Mouse (Mus musculus) urinary bladder, adult 2 months (tissue): ENCODE data around the gene Bcl2l15. TPM values are rescaled to one million over a fixed set of nuclear protein-coding genes. Genes with fewer than 3 reads are reported as not detected.
"Not testable (repeated sequence)": the region's sequence is repeated elsewhere in the genome, so short reads cannot be mapped to it uniquely, and the experiment has no call there.

Source experiments
- DNase-seq: peaks from one replicate; pipeline ENCODE4 v3.0.0; 2022; ENCODE audit warnings: low spot score
- polyA plus RNA-seq: library from polyadenylated mRNA; depleted of rRNA; stranded (reverse); fragments of >200 nt; gene quantifications from 2 replicates; pipeline ENCODE4 v1.2.3, GENCODE M21; 2012; rRNA removed

Gene Bcl2l15
- 0.18 and 0.19 TPM in 2 replicates for polyA plus RNA-seq

GRCm38 (mm10) chr3:103832426-103832825 lies at the start of gene Bcl2l15:
Bcl2l15 (plus strand) TSS chr3:103832601.
- DNase-seq, result no peak

- DNase-seq, result no peak
Measured at GRCm38 (mm10) chr3:103782844-103783609, 49.4 kb upstream of the Bcl2l15 start.

- no peak for DNase-seq
Measured at GRCm38 (mm10) chr3:103787225-103787624, 45.2 kb upstream of the Bcl2l15 start.

GRCm38 (mm10) chr3:103789096-103789495 lies 43.3 kb upstream of the Bcl2l15 start:
- no peak for DNase-seq

- DNase-seq, result no peak
Measured at GRCm38 (mm10) chr3:103789891-103790345, 42.5 kb upstream of the Bcl2l15 start.

GRCm38 (mm10) chr3:103790346-103791145 lies 41.9 kb upstream of the Bcl2l15 start:
- DNase-seq, result peak; percentile 59

GRCm38 (mm10) chr3:103791230-103792110 lies 40.9 kb upstream of the Bcl2l15 start, which contains the start of gene Hipk1:
Hipk1 (minus strand) TSS chr3:103791563.
- peak; percentile 90 for DNase-seq

- not testable (repeated sequence) for DNase-seq
Measured at GRCm38 (mm10) chr3:103792111-103792406, 40.3 kb upstream of the Bcl2l15 start.

GRCm38 (mm10) chr3:103792566-103792965 lies 39.8 kb upstream of the Bcl2l15 start:
- DNase-seq, result no peak

GRCm38 (mm10) chr3:103796389-103796788 lies 36.0 kb upstream of the Bcl2l15 start:
- DNase-seq, result no peak

GRCm38 (mm10) chr3:103799507-103799906 lies 32.9 kb upstream of the Bcl2l15 start:
- DNase-seq, result no peak

- DNase-seq, result peak; percentile 44
Measured at GRCm38 (mm10) chr3:103801631-103802531, 30.5 kb upstream of the Bcl2l15 start.

GRCm38 (mm10) chr3:103802861-103803260 lies 29.5 kb upstream of the Bcl2l15 start:
- no peak for DNase-seq

GRCm38 (mm10) chr3:103805671-103806070 lies 26.7 kb upstream of the Bcl2l15 start:
- DNase-seq, result no peak

GRCm38 (mm10) chr3:103808891-103809798 lies 23.3 kb upstream of the Bcl2l15 start, which contains the start of the genes Dclre1b, Ap4b1 and Gm43064:
Dclre1b (minus strand) TSS chr3:103809444.
Ap4b1 (plus strand) TSS chr3:103809520.
Gm43064 (plus strand) TSS chr3:103809573.
- peak; percentile 78 for DNase-seq

- DNase-seq, result no peak
Measured at GRCm38 (mm10) chr3:103809799-103810150, 22.6 kb upstream of the Bcl2l15 start.

- no peak for DNase-seq
Measured at GRCm38 (mm10) chr3:103810967-103811366, 21.4 kb upstream of the Bcl2l15 start.

- DNase-seq, result no peak
Measured at GRCm38 (mm10) chr3:103827548-103827947, 4.9 kb upstream of the Bcl2l15 start.

GRCm38 (mm10) chr3:103829036-103829435 lies 3.4 kb upstream of the Bcl2l15 start:
- no peak for DNase-seq

- not testable (repeated sequence) for DNase-seq
Measured at GRCm38 (mm10) chr3:103830681-103831080, 1.7 kb upstream of the Bcl2l15 start.
